ENCODE assay signal across 7 mouse cellular contexts in genomic region chr1:63990416-63990815, GRCm38 (mm10).
"Had no signal": no experiment of that assay in that cellular context is flagged by ENCODE, and none has a peak within 500 bp of the region (broad histone marks: within the 10 kb centered on the region; RNA-seq: fewer than 3 reads in every experiment).

No protein-coding gene starts in this region.

- DNase-seq: lung, adult 2 months; lung, postnatal 14 days; lung, postnatal 36 days; right cerebral cortex, postnatal 14 days; thymus, adult 2 months; thymus, postnatal 25 days; thymus, postnatal 4 days had no signal
